Mouse (Mus musculus): ENCODE results near the gene Gpm6b.

The Gpm6b gene

GRCm38 (mm10) chrX:166304355-166304754 is 65.6 kb downstream of the Gpm6b start:
- intact Hi-C loops (cut with DNase I) = no loop called here

- intact Hi-C loops (cut with DNase I) = no loop called here
Measured at GRCm38 (mm10) chrX:166307437-166308222, 68.9 kb downstream of the Gpm6b start.

- intact Hi-C loops (cut with DNase I) = no loop called here
Measured at GRCm38 (mm10) chrX:166308798-166309197, 70.1 kb downstream of the Gpm6b start.

DNA sequence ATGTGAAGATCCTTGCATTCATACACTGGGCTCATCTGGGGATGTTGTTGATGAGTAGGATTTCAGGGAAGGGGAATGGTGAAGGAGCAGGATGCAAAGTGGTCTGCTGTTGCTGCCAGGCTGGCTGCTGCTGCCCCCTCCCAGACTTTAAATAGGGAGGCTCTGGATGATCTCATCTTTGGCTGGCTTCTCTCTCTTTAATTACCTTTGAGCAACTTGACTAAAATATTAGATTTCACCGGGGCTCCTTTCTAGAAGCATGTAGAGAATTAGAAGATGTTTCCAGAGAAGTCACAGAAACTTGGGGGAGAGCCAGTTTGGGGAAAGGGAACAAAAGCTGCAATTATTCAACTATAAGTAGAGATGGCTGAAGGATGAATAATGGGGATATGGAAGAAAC is 76.5 kb downstream of the Gpm6b start:
- intact Hi-C loops (cut with DNase I) = no loop called here

DNA sequence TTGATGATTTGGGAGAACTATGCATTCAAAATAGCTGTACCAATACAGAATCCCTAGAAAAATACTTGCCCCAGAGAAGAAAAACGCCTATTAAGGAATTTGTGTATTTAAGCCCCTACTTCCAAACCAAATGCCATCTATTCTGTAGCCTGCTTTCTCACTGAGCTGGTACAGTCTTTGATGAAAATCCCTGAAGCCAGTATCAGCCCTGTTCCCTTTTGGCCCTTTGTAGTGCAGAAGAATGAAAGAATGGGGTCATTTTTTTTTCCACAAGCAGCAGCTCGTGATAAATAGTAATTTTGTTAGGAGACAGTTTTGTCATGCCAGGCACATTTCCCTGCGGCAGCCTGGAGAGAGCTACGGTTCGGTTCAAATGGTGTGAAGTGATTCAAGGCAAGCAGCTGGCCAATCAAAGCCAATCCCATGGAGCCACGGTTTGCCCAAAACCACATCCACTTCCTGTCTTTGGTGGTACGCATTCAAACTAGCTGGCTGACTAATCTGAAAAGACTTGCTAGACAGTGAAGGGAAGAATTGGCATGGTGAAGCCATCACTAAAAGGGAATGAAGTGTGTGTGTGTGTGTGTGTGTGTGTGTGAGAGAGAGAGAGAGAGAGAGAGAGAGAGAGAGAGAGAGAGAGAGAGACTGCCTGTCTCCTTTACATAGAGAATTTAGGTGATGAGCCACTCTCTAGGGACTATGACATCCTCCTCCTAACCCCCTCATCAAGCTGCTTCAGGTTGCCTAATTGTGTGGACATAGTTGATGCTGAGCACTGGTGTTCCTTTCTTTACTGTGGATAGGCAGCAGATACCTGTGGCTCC is 78.1 kb downstream of the Gpm6b start:
- intact Hi-C loops (cut with DNase I) = no loop called here

DNA sequence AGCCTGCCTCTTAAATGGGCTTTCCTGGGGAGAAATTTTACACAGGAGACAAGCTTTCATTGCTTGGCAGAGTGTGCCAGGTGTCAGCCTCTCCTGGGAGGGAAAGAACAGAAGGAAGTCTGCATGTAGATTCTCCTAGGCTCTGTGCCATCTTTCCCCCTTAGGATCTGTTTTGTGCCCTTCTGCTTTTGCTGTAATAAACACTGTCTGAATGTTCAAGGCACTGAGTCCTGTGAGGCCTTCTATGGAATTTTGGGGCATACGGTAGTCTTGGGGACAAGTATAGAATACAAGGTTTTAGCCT is 78.6 kb downstream of the Gpm6b start:
- intact Hi-C loops (cut with DNase I) = no loop called here

DNA sequence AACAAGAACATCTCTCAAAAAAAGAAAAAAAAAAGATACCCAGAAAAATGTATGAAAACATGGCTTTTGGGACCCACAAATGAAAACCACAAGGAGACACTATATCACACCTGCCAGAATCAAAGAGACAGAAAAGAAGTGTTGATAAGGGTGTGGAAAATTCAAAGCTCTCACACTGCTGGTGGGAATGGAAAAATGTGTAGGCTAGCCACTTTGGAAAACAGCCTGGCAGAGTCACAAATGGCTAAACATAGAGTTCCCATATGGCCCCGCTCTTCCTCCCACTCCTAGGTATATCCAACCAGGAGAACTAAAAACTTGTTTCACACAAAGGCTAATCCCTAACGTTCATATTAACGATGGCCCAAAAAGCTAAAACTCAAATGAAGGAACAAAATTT is 84.5 kb downstream of the Gpm6b start:
- intact Hi-C loops (cut with DNase I) = no loop called here

GRCm38 (mm10) chrX:166327621-166328020 is 88.9 kb downstream of the Gpm6b start:
- intact Hi-C loops (cut with DNase I) = no loop called here

- intact Hi-C loops (cut with DNase I) = no loop called here
Measured at GRCm38 (mm10) chrX:166328219-166328901, 89.6 kb downstream of the Gpm6b start.

GRCm38 (mm10) chrX:166328904-166329451 is 90.3 kb downstream of the Gpm6b start:
- intact Hi-C loops (cut with DNase I) = no loop called here

- intact Hi-C loops (cut with DNase I) = no loop called here
Measured at GRCm38 (mm10) chrX:166334516-166335136, 95.9 kb downstream of the Gpm6b start.

- intact Hi-C loops (cut with DNase I) = no loop called here
Measured at GRCm38 (mm10) chrX:166338353-166338752, 99.6 kb downstream of the Gpm6b start.

DNA sequence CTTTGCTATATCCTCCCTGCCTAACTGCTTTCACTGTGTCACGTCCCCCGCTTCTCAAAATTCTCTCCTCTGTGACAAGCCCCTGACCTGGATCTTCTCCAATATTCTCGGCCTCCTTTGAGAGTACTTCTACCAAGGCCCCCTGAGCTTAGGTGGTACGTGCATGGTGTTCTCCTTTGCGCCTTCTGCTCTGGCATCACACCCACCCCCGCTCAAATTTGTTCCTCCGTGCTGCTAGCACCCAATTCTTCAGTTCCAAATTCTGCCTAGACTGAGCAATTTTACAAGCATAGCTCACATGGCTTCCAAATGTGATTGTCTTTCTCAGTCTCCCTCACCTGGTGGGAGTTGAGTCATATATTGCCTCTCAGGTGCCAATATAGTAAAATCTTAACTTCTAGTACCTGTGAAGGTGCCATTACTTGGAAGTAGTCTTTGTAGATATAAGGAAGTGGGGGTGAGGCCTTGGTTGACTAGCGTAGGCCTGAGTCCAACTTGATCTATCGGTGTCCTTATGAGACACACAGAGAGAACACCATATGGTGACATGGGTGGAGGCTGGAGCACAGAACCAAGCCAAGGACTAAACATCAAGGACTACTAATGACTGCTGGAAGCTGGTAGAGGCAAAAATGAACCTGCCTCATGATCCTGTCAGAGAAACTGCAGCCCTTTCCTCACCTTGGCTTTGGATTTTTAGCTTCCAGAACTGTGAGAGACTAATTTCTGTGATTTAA is 100.2 kb downstream of the Gpm6b start:
- intact Hi-C loops (cut with DNase I) = no loop called here

GRCm38 (mm10) chrX:166339911-166340310 is 101.2 kb downstream of the Gpm6b start:
- intact Hi-C loops (cut with DNase I) = no loop called here

- intact Hi-C loops (cut with DNase I) = no loop called here
Measured at GRCm38 (mm10) chrX:166341795-166342194, 103.1 kb downstream of the Gpm6b start.

DNA sequence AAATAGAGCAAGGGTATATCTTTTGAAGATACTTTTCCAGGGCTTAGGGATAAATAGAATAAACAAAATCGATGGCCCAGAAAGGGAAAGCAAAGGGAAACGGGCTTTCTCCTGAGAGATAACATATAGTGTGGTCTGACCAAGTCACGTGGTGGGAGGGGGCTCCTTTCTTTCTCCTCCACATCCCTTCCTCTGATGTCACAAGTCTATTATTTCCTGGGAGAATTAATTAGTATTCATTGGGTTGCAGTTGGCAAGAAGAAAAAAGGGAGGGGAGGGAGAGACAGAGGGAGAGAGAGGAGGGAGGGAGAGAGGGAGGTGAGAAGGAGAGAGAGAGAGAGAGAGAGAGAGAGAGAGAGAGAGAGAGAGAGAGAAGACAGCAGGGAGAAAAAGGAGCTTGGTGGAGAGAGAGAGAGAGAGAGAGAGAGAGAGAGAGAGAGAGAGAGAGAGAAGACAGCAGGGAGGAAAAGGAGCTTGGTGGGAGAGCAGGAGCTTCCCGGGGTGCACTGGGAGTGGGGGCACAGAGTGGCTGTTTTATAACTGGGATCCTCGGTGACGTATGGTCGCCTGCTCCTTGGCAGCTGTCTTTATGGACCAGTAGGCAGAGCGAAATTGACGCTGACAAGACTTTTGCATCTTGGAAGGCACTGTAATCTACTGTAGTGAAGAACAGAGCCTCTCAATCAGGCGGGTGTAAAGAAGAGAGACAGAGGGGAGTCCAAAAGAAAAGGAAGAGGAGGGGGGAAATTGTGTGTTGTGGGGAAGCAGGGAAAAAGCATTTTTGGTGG is 105.7 kb downstream of the Gpm6b start:
- intact Hi-C loops (cut with DNase I) = no loop called here

DNA sequence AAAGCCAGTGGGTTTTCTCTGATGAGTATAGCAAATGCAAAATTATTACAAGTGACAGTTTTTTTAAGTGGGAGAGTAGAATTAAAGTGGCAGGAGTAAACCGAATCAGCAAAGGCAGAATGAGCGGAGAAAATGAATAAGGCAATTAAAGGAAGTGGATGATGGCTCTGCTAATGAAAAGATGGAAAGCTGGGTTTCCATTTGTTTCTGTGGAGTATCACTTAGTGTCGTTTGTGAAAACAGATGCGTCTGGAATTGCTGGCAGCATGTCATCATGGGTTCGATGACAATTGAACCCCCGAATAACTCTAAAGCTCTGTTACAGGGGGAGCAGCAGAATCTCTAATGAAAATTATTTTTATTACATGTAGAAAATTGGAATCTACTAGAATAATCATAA is 109.4 kb downstream of the Gpm6b start:
- intact Hi-C loops (cut with DNase I) = no loop called here

GRCm38 (mm10) chrX:166348634-166349033 is 109.9 kb downstream of the Gpm6b start:
- intact Hi-C loops (cut with DNase I) = no loop called here

GRCm38 (mm10) chrX:166351790-166352189 is 113.1 kb downstream of the Gpm6b start:
- intact Hi-C loops (cut with DNase I) = loop anchor here (2.0 kb wide), 1 partner anchor 185 kb away; no protein-coding TSS in a partner anchor

DNA sequence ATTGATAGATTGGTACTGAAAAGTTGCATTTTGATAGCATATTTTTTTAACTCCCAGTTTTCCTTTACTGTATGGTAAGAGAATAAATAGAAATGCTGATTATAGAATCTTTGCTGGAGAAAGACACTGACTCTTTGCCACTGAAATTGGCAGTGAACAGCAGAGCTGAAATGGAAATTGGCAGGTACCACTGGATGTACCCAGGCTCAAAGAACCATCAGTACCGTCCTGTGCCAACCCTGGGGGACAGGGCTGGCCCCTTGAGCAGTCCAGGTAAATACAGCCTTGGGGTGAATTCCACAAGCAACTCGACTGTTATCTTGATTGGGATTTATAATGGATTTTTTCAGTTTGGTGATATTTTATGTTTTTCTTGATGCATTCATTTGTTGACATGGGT is 114.7 kb downstream of the Gpm6b start:
- intact Hi-C loops (cut with DNase I) = loop anchor here (2.0 kb wide), 1 partner anchor 187 kb away; no protein-coding TSS in a partner anchor
